Mouse (Mus musculus) urinary bladder, postnatal 25 days (tissue): ENCODE data around the gene Scn1b.
A peak's percentile ranks its signal among the peaks of the same experiment; 100 is the strongest.

Experiments used
- DNase-seq: peaks from one replicate; pipeline ENCODE4 v3.0.0; 2022; ENCODE audit warnings: low spot score

The Scn1b gene

DNA sequence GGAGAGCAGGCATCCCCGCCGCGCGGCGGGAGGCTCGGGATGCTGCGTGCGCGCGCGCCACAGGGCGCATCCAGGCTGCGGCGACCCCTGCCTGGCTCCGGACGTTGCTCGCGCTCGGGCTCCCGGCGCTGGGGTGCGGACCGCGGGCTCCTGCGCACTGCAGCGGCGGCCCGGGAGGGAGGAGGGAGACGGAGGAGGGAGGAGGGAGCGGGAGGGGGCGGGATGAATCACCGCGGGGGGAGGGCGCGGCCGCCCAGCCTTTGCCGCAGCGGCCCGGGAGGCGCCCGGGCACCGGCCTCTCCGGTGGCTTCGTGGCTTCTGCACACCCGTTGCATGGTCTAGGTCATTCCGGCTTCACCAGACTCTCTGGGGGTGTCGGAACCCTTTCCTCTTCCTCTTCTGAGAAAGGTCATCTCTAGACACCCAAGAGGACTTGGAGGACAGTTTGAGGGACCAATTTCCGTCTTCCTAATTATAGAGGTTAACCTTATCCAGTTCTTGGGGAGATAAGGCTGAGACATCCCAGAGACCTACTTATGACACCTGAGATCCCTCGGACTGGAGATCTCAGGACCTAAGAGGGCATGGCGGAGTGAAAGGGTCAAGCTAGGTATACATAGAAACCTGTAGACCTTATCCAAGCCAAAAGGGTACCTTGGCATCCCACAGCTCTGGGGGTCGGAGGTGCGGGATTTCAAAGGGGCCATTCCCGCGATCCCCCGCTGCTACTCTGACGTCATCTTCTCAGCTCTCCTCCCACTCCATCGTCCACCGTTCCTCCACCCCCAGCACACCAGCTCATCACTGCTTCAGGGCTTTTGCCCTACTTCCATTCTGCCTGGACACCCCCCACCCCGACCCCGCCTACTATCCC, at the start of gene Scn1b:
TSS of gene Scn1b (minus strand) at position 153 of the 874 bp plus-strand sequence.
- DNase-seq: peak; percentile 59

DNA sequence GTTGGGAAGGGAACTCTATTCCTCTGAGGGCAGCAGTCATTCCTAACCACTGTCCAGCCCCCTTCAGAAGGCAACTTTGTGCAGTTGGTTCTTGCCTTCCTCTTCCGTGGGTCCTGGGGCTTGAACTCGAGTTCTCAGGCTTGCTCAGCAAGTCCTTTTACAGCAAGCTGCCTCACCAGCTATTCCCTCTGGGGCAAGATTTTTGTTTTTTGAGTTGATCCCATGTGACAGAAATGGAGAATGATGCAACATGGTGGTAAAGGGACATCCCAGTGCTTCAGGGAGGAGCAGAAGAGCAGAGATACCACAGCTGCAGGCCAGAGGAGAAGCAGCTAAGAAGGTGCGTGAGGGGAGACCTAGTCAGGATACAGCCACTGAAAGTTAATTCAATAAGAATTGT, 48.3 kb upstream of the Scn1b start:
- DNase-seq: no peak

DNA sequence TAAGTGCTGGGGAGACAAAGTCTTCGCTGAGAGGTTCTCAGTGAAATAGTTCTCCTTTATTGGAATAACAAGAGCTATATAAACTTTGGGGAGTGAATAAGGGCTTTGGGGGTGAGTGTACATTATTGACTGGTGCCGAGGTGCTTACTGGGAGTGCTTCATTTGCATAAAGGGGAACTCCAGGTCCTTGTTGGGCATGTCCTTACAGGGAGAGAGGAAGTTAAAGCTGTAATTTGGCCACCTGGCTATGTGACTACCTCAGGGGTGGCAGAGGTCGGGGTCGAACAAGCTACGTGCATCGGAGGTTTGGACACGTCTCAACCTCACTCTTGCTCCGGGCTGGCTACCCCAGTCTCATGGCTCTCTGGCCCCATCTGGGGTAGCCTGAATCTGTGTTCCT, 47.7 kb upstream of the Scn1b start:
- DNase-seq: no peak

DNA sequence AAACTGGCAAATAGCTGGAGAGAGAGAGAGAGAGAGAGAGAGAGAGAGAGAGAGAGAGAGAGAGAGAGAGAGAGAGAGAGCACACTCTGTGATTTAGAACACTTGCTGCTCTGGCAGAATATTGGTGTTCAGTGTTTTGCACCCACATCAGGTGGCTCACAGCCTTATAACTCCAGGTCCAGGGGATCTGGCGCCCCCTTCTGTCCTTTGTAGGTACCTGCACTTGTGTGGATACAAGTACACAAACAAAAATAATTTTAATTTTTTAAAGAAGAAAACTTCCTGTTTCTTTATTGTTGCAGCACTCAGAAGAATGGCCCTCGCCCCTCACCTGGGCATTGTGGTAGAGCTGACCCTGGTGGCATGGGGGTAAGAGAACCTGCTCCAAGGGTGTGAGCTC, 45.4 kb upstream of the Scn1b start:
- DNase-seq: no peak

DNA sequence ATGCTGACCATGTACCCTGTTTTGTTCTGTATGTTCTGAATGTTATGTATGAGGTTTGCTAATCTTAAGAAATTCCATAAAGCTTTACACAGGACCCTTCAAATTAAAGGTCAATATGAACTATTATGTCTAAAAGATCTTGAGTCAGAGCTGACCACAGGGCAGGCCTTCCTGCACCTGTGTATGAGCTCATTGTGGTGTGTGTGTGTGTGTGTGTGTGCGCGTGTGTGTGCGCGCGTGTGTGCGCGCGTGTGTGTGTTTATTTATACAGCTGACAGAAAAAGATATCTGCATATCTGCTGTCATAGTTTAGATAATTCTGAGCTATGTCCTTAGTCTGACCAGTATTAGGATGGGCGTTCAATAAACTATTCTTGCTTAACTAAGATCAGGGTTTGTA, 43.7 kb upstream of the Scn1b start:
- no peak for DNase-seq

DNA sequence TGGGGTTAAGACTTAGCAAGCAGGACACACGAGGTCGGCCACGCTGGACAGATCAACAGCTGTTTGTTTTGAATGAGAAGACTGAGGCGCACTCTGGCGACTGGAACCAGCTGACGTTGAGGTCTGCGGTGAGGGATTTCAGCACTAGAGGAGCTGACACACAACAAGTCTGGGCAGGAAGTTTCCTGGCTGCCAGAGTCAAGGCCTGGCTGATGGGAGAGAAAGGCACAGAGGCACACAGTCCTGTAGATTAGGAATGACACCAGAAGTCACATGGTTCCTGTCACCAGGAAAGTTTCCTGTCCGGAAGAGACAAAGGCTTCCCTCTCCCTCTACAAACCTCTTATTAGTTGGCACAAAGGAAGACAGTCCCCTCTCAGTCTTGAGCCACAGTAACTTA, 41.6 kb upstream of the Scn1b start:
- DNase-seq: no peak

DNA sequence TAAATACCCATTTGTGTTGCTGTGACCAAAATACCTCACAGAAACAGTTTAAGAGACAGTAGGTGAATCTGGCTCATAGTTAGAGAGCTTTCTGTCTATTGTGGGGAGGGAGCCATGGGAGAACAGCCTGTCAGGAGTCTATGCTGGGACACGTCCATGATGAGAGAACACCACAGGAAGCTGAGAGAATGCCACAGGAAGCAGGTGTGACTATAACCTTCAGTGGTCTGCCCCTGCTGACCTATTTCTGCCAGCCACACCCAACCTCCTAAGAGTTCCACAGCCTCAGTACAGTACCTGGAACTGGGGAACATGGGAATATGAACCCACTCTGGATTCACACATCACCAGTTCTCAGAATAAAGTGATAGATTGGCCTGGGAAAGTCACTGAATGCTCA, 37.9 kb upstream of the Scn1b start:
- no peak for DNase-seq

DNA sequence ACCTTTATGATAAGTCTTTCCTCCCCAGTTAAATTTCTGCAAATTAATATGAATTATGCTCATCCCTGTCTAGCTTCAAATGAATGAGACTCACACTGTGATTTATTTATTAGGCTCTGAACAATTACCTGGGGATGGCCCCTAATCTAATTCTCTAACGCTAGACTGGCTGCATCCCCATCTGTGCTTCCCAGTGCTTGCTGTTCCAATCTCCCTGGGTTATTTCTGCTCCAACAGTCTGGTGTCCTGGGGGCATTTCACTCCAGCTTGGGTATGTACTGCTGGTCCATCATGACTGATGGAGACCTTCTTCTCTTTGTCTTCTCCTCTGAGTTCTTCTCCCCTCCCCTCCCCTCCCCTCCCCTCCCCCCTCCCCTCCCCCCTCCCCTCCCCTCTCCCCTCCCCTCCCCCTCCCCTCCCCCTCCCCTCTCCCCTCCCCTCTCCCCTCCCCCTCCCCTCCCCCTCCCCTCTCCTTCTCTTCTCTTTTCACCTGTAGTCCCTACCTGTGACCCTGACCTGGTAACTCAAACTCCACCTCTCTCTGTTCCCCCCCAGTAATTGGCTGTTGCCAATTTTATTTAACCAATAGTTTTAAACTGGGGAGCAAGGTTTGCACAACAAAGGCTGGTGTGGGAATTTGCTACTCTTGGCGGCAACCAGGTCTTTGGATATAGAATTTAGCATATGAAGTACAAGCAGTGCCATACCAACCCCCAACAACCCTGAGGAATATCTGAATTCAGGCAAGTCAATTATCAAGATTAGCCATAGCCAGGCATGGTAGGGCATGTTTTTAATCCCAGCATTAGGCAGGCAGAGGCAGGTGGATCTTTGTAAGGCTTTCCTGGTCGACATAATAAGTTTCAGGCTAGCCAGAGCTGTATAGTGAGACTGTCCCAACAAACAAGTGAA, 37.1 kb upstream of the Scn1b start:
- DNase-seq: no peak

DNA sequence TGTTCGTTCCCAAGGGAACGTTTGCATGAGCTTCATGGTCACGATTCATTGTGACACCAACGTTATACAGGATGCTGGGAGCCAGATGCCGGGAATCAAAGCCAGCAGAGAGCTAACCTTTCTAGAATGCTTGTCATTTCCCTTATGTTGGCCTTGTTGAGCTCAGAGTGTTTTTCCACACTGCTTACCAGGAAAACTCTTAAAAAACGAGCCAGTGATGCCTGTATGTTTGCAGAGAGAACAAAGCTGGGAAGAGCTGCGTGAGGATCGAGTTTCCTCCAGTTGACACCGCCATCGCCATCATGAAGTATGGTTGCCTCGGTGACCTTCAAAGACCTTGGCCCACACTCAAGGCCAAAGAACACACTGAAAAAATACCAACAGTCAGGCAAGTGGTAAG, 35.5 kb upstream of the Scn1b start:
- DNase-seq: no peak

DNA sequence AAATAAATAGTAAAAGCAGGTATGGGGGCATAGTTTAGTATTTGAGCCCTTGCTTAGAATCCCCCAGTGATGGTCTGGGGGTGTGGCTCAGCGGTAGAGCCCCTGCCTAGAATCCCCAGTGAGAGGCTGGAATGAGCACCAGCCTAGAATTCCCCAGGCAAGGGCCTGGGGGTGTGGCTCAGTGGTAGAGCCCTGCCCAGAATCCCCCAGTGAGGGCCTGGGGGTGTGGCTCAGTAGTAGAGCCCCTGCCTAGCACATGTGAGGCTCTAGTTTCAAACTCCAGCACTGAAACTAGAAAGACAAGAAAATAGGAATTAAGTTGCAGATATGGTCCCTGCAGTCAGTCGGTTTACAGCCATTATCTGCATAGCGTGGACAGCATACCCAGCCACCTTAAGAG, 35.0 kb upstream of the Scn1b start:
- DNase-seq: no peak

DNA sequence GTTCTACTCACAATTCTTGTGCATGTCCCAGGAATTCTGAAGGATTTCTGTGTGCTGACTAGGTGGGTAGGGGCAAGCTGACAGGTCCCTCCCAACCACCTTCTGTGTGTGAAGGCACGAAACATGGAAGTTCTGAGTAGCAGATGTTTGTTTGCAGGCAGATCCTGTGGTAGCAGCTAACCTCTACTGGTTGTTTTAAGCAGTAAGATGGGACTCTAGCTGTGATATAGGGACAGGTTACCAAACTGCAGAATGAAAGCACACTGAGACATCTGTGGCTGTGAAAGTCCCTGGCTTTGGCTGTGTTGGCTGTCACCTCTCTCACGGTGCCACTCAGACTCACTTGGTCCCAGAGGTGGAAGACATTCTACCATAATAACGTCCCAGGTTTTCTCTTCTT, 34.4 kb upstream of the Scn1b start:
- DNase-seq: no peak

DNA sequence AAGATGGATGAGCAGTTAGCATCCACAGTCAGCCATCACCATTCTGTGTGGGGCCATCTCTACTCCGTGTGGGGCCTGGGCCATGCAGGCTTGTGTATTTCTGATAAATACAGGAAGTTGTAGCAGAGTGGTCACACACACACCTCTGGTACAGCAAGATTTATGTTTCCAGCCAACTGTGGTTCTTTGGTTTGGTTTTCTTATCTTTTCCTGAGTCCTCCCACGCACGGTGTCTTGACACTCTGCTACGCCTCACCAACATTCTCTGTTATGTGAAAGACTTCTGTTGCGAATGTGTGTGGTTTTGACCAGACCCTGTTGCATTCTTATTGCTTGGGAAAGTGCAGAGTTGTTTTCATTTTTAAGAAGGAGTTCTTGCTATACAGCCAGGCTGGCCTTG, 34.0 kb upstream of the Scn1b start:
- DNase-seq: no peak

DNA sequence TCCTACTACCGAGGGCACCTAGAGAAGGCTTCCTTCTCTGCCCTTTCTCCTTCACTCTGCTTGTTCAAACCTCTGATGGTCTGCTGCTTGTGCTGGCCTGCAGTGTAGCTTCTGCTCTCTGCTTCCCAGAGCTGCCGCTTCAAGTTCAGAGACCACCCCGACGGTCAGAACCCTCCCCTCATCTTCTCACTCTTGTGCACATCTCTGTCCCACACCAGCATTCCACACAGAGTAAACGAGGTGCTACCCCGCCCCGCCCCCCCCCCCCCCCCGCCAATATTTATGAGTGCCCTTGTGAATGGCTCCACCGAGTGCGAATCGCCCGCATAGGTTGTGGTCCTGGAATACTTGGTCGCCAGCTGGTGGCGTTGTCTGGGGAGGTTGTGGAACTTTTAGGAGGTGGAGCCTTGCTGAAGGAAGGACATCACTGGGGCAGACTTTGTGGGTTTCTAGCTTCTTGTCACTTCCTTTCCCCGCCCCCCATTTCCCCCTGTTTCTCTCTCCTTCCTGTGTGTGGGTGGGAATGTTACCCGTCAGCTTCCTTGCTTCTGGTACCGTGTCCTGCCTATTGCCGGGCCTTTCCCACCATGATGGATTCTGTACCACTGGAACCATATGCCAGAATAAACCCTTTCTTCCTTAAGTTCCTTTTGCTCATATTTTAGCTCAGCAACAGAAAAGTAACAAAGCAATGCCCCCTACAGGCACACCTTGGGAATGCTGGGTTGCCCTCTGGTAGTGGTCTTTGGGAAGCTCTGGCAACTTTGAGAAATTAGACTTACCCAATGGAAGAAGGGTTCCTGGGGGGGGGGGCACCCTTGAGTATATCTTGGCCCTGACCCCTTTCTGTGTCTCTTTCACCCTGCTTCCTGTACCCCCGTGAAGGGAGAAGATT, 29.5 kb upstream of the Scn1b start:
- DNase-seq: no peak

DNA sequence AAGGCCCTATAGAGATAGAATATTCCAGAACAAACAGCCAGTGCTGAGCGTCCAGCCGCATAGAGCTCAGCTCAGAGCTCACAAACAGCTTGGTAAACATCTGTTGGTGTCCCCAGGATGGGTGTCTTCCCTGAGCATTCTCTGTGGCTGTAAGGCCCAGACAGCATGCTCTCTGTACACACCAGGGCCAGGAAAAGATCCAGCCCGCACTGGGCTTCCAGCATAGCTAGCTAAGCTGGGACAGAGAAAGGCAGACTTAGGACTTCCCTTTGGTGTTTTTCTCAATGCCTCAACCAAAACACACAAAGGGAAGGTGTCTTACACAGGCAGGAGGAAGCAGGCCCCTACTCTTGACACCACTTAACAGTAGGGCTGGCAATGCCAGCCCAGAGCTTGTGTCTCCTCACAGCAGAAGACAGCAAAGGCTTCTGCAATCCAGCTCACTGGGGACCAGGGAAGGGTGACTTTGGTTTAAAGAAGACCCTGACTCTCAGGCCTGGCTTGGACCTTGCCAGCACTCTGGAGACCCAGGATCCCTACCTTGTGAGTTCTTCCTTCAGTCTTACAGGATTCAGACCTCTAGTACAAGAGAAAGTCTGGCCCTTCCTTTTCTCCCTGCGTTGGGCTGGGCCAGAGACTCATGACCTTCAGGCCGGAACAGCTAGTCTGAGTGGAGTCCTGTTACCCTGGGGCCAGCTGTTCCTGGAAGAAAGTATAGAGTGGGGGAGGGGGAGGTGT, 28.7 kb upstream of the Scn1b start, which contains the start of gene Gramd1a:
TSS of gene Gramd1a (minus strand) at position 601 of the 738 bp plus-strand sequence.
- DNase-seq: no peak

DNA sequence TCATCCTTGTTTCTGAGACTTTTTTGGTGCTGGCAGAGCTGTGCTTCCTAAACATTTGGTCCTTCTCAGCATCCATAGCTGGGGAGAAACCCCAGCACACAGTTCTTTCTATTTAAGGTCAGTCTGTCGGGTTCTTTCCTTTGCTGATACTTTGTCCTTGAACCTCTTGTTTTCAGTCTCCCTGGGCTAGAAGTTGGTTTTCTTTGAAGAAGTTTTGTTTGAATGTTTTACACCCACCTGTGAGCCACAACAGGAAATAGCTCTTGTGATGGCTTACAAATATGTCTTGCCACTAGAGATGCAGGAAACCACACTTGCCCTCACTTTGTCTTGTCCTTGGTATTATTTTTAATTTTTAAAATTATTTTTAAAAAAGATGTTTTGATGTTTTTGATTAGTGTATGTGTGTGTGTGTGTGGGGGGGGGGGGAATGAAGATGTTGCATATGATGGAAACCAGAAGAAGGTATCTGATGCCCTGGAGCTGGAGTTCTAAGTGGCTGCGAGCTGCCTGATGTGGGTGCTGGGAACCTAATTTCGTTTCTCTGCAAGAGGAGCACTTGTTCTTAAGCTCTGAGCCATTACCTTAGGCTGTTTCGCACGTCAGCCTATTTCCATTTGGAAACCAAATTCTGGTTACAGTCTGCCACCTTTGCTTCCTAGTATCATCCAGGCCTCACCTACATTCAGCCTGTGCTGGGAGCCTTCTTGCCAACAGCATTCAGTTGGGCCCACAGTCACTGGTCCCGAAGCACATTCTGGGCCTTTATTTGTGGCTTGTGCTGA, 26.9 kb upstream of the Scn1b start:
- no peak for DNase-seq

DNA sequence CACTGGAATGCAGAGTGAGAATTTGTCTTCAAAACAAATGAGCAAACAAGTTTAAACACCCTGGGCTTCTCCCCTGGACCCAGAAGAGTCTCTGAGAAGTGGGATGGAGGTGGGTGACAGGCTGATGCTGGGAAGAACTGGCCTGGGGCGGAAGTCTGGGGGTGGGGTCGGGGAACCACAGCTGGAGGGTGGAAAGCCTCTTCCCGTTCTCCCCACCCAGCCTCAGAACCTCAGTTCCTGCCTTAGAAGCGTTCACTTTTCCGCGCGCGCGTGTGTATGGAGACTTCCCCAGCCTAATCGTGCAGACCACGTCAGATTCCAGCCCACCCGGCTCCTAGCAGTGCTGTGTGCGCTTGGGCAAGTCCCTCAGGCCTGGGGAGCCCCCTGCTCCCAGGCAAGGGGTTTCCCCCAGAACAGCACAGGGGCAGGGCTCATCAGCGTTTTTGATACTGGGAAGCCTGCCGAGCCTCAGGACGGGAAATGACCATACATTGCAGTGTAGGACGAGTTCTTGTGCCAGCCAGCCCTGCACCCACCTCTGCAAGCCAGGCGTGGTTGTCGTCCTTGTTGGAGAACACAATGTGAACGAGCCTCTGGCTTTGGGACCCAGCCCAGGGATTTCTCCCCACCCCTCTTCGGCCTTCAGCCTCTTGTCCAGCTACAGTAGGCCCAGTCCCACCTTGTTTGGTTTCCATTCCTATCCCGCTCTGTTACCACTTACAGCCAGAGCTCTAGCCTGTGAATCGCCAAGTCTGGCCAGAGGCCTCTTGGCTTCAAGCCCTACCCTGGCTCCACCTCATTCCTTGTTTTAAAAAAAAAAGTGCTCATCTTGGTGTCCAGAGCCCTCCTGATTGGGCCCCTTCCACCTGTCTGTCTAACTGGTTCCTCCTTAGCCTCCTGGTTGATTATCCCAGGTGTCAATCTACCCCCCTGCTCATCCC, 24.8 kb upstream of the Scn1b start:
- DNase-seq: peak; percentile 39

DNA sequence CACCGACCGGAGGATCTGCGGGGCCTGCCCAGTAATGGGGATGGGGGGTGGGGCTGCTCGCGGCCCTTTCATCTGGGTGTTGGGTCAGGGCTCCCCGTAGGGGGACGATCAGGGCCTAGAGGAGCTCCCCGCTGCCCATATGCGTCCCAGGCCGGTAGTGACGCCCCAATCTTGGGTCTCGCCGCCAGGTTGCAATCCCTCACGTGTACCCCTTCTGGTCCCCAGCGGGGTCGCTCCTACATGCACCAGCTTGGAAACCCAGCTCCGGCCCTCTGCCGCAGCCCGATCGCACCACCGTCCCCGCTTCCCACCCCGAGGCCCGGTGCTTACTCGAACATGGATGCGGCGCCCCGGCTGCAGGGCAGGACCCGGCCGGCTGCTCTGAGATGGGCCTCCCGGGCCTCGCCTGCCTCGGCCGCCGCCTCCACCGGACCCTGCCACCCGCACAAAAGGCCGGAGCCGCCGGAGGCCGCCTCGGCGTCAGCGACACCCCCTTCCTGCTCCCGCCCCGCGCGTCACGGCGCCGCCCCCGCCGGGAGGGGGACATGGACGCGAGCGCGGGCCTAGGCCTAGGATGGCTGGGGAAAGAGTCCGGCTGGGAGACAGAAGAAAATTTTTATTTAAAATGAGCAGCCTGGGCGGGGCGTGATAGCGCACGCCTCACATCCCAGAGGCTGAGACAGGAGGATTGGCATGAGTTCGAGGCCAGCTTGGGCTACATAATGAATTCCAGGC, 23.9 kb upstream of the Scn1b start:
- peak; percentile 84 for DNase-seq

DNA sequence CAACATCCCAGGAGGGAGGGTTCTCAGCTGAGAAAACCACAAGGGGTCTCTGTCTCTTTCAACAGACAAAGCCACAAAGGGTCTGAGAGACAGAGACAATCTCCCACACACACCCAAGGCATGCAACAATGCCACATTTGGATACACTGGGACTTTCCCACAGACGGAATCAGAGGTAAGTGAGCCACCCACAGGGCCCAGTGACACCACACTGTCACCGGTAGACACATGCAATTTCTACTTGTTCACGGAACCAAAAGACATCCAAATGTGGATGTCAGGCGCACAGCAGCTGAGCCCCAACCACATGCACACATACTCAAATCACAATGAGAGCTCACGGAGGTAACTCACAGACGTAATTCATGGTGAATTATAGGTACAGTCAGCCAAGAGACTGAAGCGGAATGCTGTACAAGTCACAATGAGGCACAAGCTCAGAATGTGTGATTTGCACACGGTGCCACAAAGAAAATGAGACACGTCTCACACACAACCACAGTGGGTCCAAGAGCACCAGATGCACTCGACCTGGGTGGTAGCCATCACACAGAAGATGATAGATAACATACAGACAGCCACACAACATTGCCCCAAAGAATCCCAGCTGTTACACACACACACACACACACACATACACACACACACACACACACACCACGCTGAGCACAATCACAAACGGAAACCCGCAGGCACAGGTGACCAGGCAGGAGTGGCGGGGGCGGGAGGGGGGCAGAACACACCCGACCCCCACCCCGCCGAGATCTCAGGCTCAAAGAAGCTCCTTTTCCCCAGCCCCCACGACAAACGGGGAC, 23.2 kb upstream of the Scn1b start:
- DNase-seq: no peak
